Mouse (Mus musculus) ovary, postnatal 14 days (tissue): ENCODE measurements at regions not wholly inside any gene's neighbourhood (a gene's known extent, or its start where the extent isn't known, plus 50 kb on each side); places are given as distances from the start of the nearest gene placed in this dataset.

Experiments
- DNase-seq: peaks from one replicate; pipeline ENCODE4 v3.0.0; 2022; ENCODE audit warnings: low spot score

DNA sequence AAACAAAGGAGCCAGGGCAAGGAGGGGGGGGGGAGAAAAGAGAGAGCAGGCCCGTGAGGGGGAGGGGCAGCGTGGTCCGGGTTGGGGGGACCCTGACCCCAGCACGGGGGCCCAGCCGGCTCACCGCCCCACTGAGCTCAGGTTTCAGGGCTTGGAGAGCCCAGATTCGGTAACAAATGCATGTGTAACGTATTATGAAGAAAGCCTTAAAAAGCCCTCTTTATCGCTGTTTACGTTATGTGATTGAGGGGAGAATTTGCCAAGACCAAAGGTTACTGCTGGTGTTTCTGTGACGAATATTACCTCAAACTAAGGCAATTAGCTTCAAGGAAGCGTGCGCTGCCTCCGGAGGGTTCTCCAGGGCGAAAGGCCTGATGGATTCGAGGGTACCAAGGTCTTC lies 54.2 kb downstream of the Barx1 start:
- no peak for DNase-seq

DNA sequence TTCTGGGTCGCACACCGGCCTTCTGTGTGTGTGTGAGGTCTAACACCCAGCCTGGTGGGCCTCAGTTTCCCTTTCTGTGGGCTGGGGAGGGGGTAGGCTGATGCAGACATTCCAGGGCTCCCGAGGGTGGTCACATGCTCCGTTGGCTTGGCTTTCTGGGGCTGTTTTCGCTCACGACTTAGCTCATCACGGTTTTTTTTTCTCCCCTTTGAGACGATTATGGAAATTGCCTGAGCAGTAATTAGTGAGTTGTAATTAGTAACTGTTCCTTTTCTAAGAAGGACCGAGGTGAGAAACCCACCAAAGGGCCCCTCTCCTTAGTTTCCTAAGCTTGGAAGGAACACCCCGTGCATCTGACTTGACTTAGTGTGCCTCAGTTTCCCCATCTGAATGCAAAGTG lies 54.7 kb downstream of the Barx1 start:
- DNase-seq: no peak

- DNase-seq: no peak
Measured at GRCm38 (mm10) chr13:48723676-48724075, 60.9 kb downstream of the Barx1 start.

DNA sequence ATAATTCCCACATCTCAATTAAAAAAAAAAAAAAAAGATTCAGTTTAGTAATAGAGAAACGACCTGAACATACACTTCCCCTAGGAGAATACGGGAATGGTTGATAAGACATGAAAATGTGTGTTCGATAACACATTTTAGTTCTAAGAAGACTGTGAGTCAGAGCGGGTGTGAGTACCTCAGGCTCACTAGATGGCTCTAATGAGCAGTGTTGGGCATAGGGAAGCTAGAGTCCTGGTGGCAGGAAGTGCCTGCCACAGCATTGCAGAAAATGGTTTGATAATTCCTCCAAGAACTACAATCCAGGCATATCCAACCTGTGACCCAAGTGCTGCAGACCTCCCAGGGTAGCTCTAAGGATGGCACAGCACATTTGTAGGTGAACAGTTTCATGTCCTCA lies 63.6 kb downstream of the Barx1 start:
- no peak for DNase-seq

GRCm38 (mm10) chr13:48731046-48731996 lies 68.5 kb downstream of the Barx1 start:
- no peak for DNase-seq

DNA sequence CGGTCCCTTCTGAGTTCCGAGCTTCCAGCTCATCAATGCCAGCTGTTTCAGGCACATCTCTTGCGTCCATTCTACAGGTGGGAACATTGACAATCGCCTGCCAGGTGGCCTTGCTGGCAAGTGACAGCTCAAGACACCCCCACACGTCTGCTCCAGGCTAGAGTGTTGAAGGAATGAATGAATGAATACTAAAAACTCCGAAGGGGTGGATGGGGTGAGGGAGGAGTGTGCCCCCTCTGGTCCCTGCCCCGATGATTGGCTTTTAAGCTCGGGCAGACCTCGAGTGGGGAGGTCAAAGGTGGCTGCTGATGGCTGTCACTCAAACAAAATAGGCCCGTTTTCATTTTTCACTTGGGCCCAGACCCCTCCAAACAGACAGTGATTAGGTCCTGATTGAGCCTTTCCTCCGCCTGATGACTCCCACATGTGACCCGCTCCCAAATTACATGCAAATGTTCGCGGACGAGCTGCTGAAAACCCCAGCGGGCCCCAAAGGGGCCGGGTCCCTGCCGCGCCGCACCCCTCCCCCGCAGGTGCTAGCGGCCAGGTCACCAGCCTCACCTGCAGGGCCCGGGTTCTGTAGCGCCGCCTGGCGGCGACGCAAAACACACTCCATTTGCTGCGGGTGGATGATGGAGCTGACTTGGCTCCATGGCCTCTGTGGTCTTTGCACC lies 69.5 kb downstream of the Barx1 start:
- peak; percentile 32 for DNase-seq

DNA sequence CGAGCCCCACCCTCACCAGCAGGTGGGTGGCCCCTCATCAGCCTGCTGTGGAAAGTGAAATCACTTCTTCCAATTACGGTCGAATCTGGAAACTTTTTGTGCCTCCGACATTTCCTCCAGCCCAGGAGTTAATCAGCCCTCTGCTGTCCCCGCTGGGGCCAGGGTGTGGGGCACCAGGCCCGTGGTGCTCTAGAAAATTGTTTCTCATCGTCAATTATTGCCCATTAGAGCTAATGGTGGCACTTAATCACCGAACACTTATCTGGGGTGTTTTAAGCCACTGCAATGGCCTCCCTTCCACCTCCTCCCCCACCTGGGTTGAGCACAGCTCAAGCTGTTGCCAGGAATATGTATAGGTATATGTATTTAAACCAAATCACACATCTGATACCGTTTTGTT lies 72.2 kb downstream of the Barx1 start:
- DNase-seq: no peak

DNA sequence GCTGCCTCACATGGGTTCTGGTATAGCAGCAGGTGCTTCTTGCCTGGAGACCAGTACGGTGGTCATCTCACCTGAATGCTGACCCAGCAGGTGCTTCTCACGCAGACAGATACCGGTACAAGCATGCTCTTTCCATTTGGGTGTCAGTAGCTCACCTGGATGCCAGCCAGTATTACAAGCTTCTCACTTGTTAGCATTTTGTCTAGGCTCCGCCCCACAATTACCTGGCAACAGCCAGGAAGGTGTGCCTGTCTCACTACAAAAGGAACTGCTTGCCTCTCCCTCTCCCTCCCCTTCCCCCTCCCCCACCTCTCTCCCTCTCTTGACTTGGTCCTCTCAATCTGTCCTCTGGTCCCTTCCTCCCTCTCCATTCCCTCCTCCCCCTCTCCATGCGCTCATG lies 82.8 kb downstream of the Barx1 start:
- DNase-seq: no peak

GRCm38 (mm10) chr13:48746301-48746700 lies 83.5 kb downstream of the Barx1 start:
- no peak for DNase-seq
